Mouse (Mus musculus): ENCODE results near the gene Acbd7.

Gene Acbd7

GRCm38 (mm10) chr2:3387105-3387860, 51.3 kb downstream of the Acbd7 start:
- DNase-seq (ENCODE audit: low spot score in 2 of 2) = no peak
